Mouse (Mus musculus) lung, embryonic 15.5 days (tissue): ENCODE measurements at regions not wholly inside any gene's neighbourhood (a gene's known extent, or its start where the extent isn't known, plus 50 kb on each side); places are given as distances from the start of the nearest gene placed in this dataset.

Source experiments
- ATAC-seq: fragments of 200-750 bp; cut with Nextera tagmentation; 2 replicates; pipeline ENCODE4 v1.8.0; 2017; ENCODE audit warnings: moderate number of reproducible peaks, borderline replicate concordance; ENCODE audit not compliant: low FRiP score, low TSS enrichment; ENCODE audit errors: extremely low read depth
- H3K27ac ChIP-seq: fragments of 300-500 bp; sonication (generic); 2 replicates; pipeline ENCODE4 v1.5.1; 2015; ENCODE audit warnings: moderate library complexity, mild to moderate bottlenecking, inconsistent platforms
- H3K27me3 ChIP-seq: fragments of 300-500 bp; sonication (generic); 2 replicates; pipeline ENCODE4 v1.6.1; 2015; ENCODE audit warnings: inconsistent platforms
- H3K36me3 ChIP-seq: fragments of 300-500 bp; sonication (generic); 2 replicates; pipeline ENCODE4 v1.6.1; 2015; ENCODE audit warnings: inconsistent platforms
- H3K4me1 ChIP-seq: fragments of 300-500 bp; sonication (generic); 2 replicates; pipeline ENCODE4 v1.6.1; 2015; ENCODE audit warnings: inconsistent platforms
- H3K4me2 ChIP-seq: fragments of 300-500 bp; sonication (generic); 2 replicates; pipeline ENCODE4 v1.6.1; 2015; ENCODE audit warnings: inconsistent platforms, mild to moderate bottlenecking, moderate library complexity
- H3K4me3 ChIP-seq: fragments of 300-500 bp; sonication (generic); 2 replicates; pipeline ENCODE4 v1.5.1; 2015; ENCODE audit warnings: mild to moderate bottlenecking, inconsistent platforms
- H3K9ac ChIP-seq: fragments of 300-500 bp; sonication (generic); 2 replicates; pipeline ENCODE4 v1.6.1; 2015; ENCODE audit warnings: inconsistent platforms
- H3K9me3 ChIP-seq: fragments of 300-500 bp; sonication (generic); 2 replicates; pipeline ENCODE4 v1.6.1; 2016; ENCODE audit warnings: inconsistent platforms
- WGBS: fragments of 180-500 bp; shearing (Covaris S2); methylation state at CpG from one replicate; pipeline ENCODE4 v1.1.7; 2015; 5-methylcytosine and 5-hydroxymethylcytosine counted together

DNA sequence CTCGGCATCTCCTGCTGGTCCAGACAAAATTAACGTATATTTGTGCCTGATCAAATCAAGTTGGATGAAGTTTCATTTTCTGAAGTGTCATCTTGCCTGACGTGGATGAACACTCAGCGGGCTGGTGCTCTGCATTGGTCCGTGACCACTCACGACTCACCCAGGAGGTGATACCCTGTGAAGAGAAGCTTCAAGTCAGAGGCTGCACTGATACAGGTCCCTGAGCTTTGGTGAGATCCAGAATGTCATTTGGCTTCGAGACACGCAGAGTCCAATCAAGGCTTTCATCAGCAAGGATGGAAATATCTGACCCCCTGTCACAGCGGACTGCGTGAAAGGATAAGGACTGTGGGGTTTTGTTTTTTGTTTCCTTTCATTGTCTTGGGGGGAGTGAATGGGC lies 90.4 kb downstream of the Kcnrg start:
- no peaks in the 10 kb centered on the region for H3K27me3 ChIP-seq
- no peak overlapping the region for H3K4me3 ChIP-seq
- H3K4me2 ChIP-seq = no peak overlapping the region
- H3K36me3 ChIP-seq = no peaks in the 10 kb centered on the region
- no peak for ATAC-seq
- H3K9ac ChIP-seq = no peak overlapping the region
- no peaks in the 10 kb centered on the region for H3K4me1 ChIP-seq
- WGBS = 86% methylated on average over 10 of the region's 10 CpGs
- no peak overlapping the region for H3K27ac ChIP-seq
- H3K9me3 ChIP-seq = no peaks in the 10 kb centered on the region

DNA sequence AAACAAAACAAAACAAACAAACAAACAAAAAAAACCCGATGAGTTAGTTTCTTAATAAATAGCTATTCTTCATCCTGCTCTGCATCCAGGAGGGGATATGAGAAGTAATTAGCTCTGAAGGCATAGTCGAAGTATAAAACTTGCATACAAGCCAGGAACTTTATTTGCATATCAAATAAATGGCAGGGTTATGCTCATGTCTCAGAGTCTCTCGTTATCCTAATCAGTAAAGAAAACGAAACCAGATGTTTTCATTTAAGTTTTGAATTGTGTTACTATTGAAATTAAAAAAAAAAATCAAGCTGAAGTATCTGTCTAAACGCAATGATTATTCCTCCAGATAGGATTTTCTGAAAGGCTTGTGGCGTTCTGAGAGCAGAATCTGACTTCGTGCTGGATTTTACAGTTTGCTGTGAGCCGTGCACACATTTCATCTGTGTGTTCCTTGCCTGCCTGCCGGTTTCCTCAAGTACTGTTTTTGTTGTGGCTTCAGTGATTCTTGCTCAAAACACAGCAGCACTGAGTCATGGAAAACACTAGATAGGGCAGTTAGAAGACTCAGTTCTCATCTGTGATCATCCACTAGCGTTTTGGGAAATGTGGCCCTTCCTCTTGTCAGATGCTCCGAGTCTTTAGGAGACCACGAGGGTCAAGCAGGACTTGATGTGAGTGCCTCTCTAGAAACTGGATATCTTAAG lies 91.2 kb downstream of the Kcnrg start:
- no peaks in the 10 kb centered on the region for H3K36me3 ChIP-seq
- H3K9ac ChIP-seq = no peak overlapping the region
- ATAC-seq = no peak
- H3K4me2 ChIP-seq = no peak overlapping the region
- WGBS = 51% methylated on average over 12 of the region's 12 CpGs
- H3K27me3 ChIP-seq = no peaks in the 10 kb centered on the region
- H3K9me3 ChIP-seq = no peaks in the 10 kb centered on the region
- H3K4me1 ChIP-seq = no peaks in the 10 kb centered on the region
- no peak overlapping the region for H3K27ac ChIP-seq
- no peak overlapping the region for H3K4me3 ChIP-seq

DNA sequence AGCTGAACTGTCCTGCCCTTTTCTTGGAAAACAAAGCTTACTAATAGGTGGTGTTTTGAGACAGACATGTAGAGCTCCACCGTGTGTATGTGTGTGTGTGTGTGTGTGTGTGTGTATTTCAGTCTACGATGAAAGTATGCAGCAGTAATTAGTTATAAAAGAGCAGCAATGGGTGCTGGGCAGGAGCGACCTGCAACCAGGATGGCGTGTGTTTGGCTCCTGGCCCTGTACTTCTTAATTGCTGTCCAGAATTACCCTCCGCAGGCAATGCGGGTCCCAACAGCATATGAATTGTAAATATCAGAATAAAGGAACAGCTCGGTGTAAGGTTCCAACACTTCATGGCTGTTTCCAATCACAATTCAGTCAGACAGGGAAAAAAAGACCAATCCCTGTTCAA lies 92.4 kb downstream of the Kcnrg start:
- no peak overlapping the region for H3K4me2 ChIP-seq
- ATAC-seq = no peak
- H3K27ac ChIP-seq = no peak overlapping the region
- 64% methylated on average over 7 of the region's 7 CpGs for WGBS
- H3K9me3 ChIP-seq = no peaks in the 10 kb centered on the region
- H3K4me1 ChIP-seq = no peaks in the 10 kb centered on the region
- no peaks in the 10 kb centered on the region for H3K27me3 ChIP-seq
- H3K4me3 ChIP-seq = no peak overlapping the region
- no peaks in the 10 kb centered on the region for H3K36me3 ChIP-seq
- no peak overlapping the region for H3K9ac ChIP-seq

DNA sequence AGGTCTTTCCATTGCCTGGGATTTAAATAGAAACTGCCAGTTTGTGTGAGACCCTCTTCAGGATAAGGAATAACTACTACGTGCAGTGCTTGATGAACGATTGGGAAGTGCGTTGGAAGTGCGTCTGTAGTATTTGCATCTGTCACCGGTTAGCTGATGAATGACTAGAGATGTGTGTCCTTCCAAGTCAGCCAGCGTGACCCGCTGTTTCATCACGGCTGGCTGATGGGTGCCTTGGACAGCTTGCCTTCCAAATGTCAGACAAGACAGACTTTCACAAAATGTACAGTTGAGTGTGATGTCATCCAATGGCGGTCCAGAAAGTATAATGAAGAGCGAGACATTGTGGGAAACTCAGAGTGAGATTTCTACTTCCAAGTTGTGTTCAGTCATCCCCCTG lies 93.9 kb downstream of the Kcnrg start:
- H3K27me3 ChIP-seq = no peaks in the 10 kb centered on the region
- H3K4me1 ChIP-seq = no peaks in the 10 kb centered on the region
- H3K36me3 ChIP-seq = no peaks in the 10 kb centered on the region
- H3K27ac ChIP-seq = no peak overlapping the region
- no peak overlapping the region for H3K4me2 ChIP-seq
- no peaks in the 10 kb centered on the region for H3K9me3 ChIP-seq
- WGBS = 31% methylated on average over 10 of the region's 10 CpGs
- ATAC-seq = no peak
- H3K9ac ChIP-seq = no peak overlapping the region
- no peak overlapping the region for H3K4me3 ChIP-seq

DNA sequence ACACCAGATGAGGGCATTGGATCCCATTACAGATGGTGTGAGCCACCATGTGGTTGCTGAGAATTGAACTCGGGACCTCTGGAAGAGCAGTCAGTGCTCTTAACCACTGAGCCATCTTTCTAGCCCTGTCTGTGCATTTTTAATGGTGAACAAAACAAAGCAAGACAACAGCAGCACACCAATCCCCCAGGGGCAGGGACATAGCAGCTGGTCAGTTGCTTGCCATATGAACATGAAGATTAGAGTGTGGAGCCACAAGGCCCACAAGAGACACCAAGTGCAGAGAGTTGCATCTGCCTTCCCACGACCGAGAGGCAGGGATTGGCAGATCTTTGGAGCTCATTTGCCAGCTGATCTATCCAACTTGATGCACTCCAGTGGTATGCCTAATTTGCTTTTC lies 96.7 kb downstream of the Kcnrg start:
- Histone ChIP-seq H3K4me1 (no peaks in the 10 kb centered on the region), H3K9me3 (no peaks in the 10 kb centered on the region), H3K27me3 (no peaks in the 10 kb centered on the region), H3K27ac (no peak overlapping the region), H3K4me2 (no peak overlapping the region), H3K4me3 (no peak overlapping the region), H3K36me3 (no peaks in the 10 kb centered on the region), H3K9ac (no peak overlapping the region)
- ATAC-seq = no peak
- 83% methylated on average over 3 of the region's 3 CpGs for WGBS

DNA sequence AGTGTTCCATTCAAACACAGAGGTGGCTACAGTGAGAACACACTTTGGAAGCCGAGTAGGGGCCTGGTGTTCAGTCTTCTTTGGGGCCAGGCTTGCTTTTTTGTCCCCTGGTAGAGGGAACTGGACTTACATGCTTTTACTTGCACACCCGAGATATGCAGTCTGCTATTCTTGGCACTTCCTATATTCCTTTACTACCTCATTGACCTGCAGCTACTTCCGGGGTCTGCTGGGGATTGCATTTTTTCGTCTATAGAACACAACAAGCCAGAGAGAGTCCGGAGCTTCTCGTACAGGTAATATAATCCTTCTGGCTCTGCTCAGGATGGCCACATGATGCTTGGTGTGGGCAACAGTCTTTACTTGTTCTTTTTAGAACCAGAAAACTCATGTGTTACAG lies 99.7 kb downstream of the Kcnrg start:
- no peak overlapping the region for H3K9ac ChIP-seq
- no peaks in the 10 kb centered on the region for H3K27me3 ChIP-seq
- ATAC-seq = no peak
- H3K36me3 ChIP-seq = no peaks in the 10 kb centered on the region
- H3K4me3 ChIP-seq = no peak overlapping the region
- no peaks in the 10 kb centered on the region for H3K4me1 ChIP-seq
- H3K27ac ChIP-seq = no peak overlapping the region
- no peaks in the 10 kb centered on the region for H3K9me3 ChIP-seq
- H3K4me2 ChIP-seq = no peak overlapping the region
- WGBS = 81% methylated on average over 6 of the region's 6 CpGs

DNA sequence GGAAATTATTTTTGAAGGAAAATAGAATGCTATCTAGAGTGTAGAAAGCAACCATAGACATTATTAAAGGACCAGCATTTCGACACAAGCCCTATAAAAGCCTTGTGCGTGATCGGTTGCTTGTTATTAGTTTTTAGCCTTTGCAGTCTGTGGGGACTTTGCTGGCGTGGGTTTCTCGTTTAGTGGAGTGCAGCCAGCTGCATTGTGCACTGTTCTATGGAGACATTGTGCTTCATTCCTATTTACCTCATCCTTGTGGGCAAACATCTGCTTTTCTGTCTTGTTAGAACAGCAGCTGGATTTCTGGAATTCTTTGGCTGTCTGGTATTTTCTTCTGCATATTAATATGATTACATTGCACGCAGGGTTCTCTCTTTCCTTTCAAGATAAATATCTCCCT lies 101.1 kb downstream of the Kcnrg start:
- Histone ChIP-seq H3K9ac (no peak overlapping the region), H3K27ac (no peak overlapping the region), H3K4me2 (no peak overlapping the region), H3K27me3 (no peaks in the 10 kb centered on the region), H3K4me1 (no peaks in the 10 kb centered on the region), H3K36me3 (no peaks in the 10 kb centered on the region), H3K9me3 (no peaks in the 10 kb centered on the region), H3K4me3 (no peak overlapping the region)
- WGBS = 78% methylated on average over 6 of the region's 6 CpGs
- ATAC-seq = no peak

DNA sequence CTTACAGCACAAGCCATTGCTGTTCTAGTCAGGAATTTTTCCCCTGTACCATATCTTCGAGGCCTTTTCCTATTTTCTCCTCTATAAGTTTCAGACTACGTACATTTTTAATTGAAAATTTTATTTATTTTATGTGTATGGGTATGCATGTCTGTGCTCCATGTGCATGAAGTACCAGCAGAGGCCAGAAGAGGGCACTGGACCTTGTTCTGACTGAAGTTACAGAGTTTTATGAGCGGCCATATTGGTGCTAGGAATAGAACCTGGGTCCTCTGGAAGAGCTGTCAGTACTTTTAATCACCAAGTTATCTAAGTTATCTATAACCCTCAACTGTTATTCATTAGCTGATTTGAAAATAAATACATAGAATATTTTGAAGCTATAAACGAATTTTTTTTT lies 108.5 kb downstream of the Kcnrg start:
- WGBS = 88% methylated on average over 4 of the region's 4 CpGs
- H3K4me2 ChIP-seq = no peak overlapping the region
- H3K4me1 ChIP-seq = no peaks in the 10 kb centered on the region
- H3K27ac ChIP-seq = no peak overlapping the region
- H3K27me3 ChIP-seq = no peaks in the 10 kb centered on the region
- no peak overlapping the region for H3K4me3 ChIP-seq
- no peak overlapping the region for H3K9ac ChIP-seq
- H3K9me3 ChIP-seq = peaks cover 6% of the 10 kb centered on the region; the same call in 1 of the 2 replicates
- H3K36me3 ChIP-seq = no peaks in the 10 kb centered on the region
- no peak for ATAC-seq

DNA sequence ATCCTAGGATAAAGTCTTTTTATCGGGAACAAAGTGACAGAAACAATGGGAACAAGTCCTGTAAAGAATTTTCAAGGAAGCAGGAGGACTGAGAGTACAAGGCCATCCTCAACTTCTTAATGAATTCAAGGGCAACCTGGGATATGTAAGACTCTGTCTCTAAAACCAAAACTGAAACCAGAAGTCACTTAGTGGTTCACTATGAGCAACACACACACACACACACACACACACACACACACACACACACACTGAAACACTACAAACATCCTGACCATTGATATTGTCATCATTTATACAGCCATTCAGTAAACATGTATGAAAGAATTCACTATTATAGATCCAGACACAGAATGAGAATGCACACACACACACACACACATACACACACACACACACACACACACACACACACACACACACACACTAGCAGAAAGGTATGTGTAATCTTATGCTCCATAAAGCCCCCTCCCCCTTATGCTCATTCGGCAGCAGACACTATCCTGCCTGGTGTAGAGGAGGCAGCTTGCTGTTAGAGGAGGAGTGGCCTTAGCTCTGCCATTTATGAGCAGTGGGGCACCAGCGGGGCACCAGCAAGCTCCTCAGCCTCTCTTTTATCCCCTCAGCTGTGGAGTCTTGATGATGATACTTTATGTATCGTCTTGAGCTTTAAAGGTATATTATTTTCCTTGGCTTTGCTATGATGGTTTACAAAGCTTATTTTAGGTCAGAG lies 111.3 kb downstream of the Kcnrg start:
- Histone ChIP-seq H3K27me3 (no peaks in the 10 kb centered on the region), H3K27ac (no peak overlapping the region), H3K4me3 (no peak overlapping the region), H3K4me2 (no peak overlapping the region), H3K9me3 (peaks cover 6% of the 10 kb centered on the region; the same call in 1 of the 2 replicates), H3K9ac (no peak overlapping the region), H3K36me3 (no peaks in the 10 kb centered on the region), H3K4me1 (no peaks in the 10 kb centered on the region)
- no peak for ATAC-seq
- 52% methylated on average over 4 of the region's 4 CpGs for WGBS

DNA sequence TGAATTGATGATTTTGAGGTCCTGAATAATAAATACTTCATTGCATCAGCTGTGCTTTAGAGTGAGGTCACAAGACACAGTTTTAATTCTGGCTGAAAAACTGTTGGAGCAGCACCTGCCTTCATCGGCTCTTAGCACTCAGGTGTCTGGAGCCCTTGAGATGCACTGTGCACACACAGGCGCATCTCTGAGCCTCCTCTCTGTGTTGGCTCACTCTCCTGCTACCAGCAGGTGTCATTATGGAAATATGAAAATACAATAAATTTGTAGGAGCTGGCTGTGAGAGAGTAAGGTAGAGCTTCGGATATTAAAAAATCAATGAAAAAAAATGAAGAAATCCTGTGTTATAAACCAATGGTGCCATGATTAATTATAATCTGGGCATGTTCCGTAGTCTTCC lies 114.0 kb downstream of the Kcnrg start:
- Histone ChIP-seq H3K27ac (no peak overlapping the region), H3K36me3 (no peaks in the 10 kb centered on the region), H3K9ac (no peak overlapping the region), H3K4me1 (no peaks in the 10 kb centered on the region), H3K4me2 (no peak overlapping the region), H3K27me3 (no peaks in the 10 kb centered on the region), H3K9me3 (no peaks in the 10 kb centered on the region), H3K4me3 (no peak overlapping the region)
- ATAC-seq = no peak
- 67% methylated on average over 4 of the region's 4 CpGs for WGBS

DNA sequence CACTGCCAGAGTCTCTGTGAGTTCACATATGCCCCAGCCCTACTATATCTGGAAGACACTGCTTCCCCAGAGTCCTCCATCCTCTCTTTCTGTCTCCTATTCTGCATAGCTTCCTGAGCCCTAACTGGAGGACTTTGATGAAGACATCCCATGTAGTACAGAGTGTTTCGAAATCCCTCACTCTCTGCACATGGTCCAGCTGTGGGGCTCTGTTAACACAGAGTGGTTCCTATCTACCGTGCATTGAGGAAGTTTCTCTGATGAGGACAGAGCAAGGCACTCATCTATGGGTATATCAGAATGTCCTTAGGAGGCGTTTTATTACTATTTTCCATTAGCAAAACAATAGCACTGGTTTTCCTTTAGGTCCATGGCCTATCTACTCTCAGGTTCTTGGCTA lies 117.7 kb downstream of the Kcnrg start:
- Histone ChIP-seq H3K27ac (no peak overlapping the region), H3K9ac (no peak overlapping the region), H3K36me3 (no peaks in the 10 kb centered on the region), H3K4me3 (no peak overlapping the region), H3K9me3 (no peaks in the 10 kb centered on the region), H3K4me2 (no peak overlapping the region), H3K27me3 (no peaks in the 10 kb centered on the region), H3K4me1 (no peaks in the 10 kb centered on the region)
- 75% methylated on average over 3 of the region's 3 CpGs for WGBS
- ATAC-seq = no peak

DNA sequence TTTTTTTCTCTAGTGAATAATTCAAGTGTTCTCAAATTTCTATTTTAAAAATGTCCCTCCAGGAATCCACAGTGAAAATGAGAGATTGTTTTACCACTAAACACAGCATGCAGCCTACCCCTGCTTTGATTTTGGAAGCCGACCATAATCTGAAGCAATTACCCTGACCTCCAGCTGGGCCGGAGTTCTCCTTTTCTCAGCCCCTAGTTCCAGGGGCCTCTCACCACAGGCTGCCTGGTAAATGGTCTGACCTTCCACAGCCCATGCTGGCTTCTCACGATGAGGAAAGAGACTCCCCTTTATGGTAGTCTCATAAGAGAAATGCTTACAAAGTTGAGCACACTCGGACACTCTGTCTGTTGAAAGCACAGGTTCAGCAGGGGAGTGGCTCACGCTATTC lies 121.3 kb downstream of the Kcnrg start:
- Histone ChIP-seq H3K9me3 (no peaks in the 10 kb centered on the region), H3K27me3 (no peaks in the 10 kb centered on the region), H3K4me3 (no peak overlapping the region), H3K27ac (no peak overlapping the region), H3K36me3 (no peaks in the 10 kb centered on the region), H3K4me1 (no peaks in the 10 kb centered on the region), H3K4me2 (no peak overlapping the region), H3K9ac (no peak overlapping the region)
- whole genome bisulfite sequencing = 48% methylated on average over 5 of the region's 5 CpGs
- ATAC-seq = no peak
